Mouse (Mus musculus) adrenal gland, postnatal 10 days (tissue): ENCODE results near the gene Theg. TPM values are rescaled to one million over a fixed set of nuclear protein-coding genes. Genes with fewer than 3 reads are reported as not detected.

Experiments
- DNase-seq: peaks from one replicate; pipeline ENCODE4 v3.0.0; 2021; ENCODE audit warnings: mixed read lengths
- total RNA-seq, 2 experiments: library from RNA; stranded (reverse); gene quantifications; 2 replicates each; pipeline ENCODE4 v1.2.3; 2021

Theg gene
- total RNA-seq, 2 experiments from 2014 or later, result not detected

GRCm38 (mm10) chr10:79554330-79555237 lies 32.5 kb downstream of the Theg start, which contains the start of gene Mier2:
Gene Mier2, minus strand, starts transcription at chr10:79555199.
- DNase-seq, result peak; percentile 88

- no peak for DNase-seq
These were observed 33.4 kb downstream of the Theg start for GRCm38 (mm10) chr10:79553691-79554090.

- DNase-seq, result no peak
These were observed 34.0 kb downstream of the Theg start for GRCm38 (mm10) chr10:79553176-79553575.

- DNase-seq, result no peak
These were observed 34.6 kb downstream of the Theg start for GRCm38 (mm10) chr10:79552531-79552930.

GRCm38 (mm10) chr10:79550366-79550765 lies 36.8 kb downstream of the Theg start:
- no peak for DNase-seq

- DNase-seq, result no peak
These were observed 38.0 kb downstream of the Theg start for GRCm38 (mm10) chr10:79548971-79549723.

GRCm38 (mm10) chr10:79548546-79548945 lies 38.6 kb downstream of the Theg start:
- DNase-seq, result no peak

GRCm38 (mm10) chr10:79547148-79547675 lies 39.9 kb downstream of the Theg start:
- no peak for DNase-seq

- DNase-seq, result no peak
These were observed 40.6 kb downstream of the Theg start for GRCm38 (mm10) chr10:79546483-79546882.

GRCm38 (mm10) chr10:79545891-79546290 lies 41.2 kb downstream of the Theg start:
- no peak for DNase-seq

GRCm38 (mm10) chr10:79544631-79545030 lies 42.5 kb downstream of the Theg start:
- DNase-seq, result no peak

- peak; percentile 60 for DNase-seq
These were observed 43.1 kb downstream of the Theg start for GRCm38 (mm10) chr10:79543884-79544597.

- DNase-seq, result no peak
These were observed 45.0 kb downstream of the Theg start for GRCm38 (mm10) chr10:79542171-79542570.

- no peak for DNase-seq
These were observed 45.6 kb downstream of the Theg start for GRCm38 (mm10) chr10:79541522-79541921.

GRCm38 (mm10) chr10:79540746-79541145 lies 46.4 kb downstream of the Theg start:
- no peak for DNase-seq

GRCm38 (mm10) chr10:79539701-79540495 lies 47.2 kb downstream of the Theg start:
- no peak for DNase-seq

- DNase-seq, result no peak
These were observed 48.3 kb downstream of the Theg start for GRCm38 (mm10) chr10:79538873-79539272.

GRCm38 (mm10) chr10:79538323-79538722 lies 48.8 kb downstream of the Theg start:
- DNase-seq, result no peak

- no peak for DNase-seq
These were observed 49.4 kb downstream of the Theg start for GRCm38 (mm10) chr10:79537781-79538180.

GRCm38 (mm10) chr10:79537271-79537670 lies 49.9 kb downstream of the Theg start:
- DNase-seq, result no peak

- no peak for DNase-seq
These were observed 50.6 kb downstream of the Theg start for GRCm38 (mm10) chr10:79536461-79537080.
